Mouse (Mus musculus) cerebellum, postnatal 10 days (tissue): ENCODE data around the gene Ifitm6.
A peak's percentile ranks its signal among the peaks of the same experiment; 100 is the strongest.
"Not testable (repeated sequence)": the region's sequence is repeated elsewhere in the genome, so short reads cannot be mapped to it uniquely, and the experiment has no call there.

Source experiments
- DNase-seq, 2 experiments: peaks; one replicate each; pipeline ENCODE4 v3.0.0; 2021; ENCODE audit warnings: mixed read lengths in 2 of 2

The Ifitm6 gene

GRCm38 (mm10) chr7:141017824-141018223 lies at the start of gene Ifitm6:
Gene Ifitm6 (minus strand): TSS chr7:141017924.
- not testable (repeated sequence) for DNase-seq

GRCm38 (mm10) chr7:141064576-141064975 lies 46.9 kb upstream of the Ifitm6 start:
- DNase-seq: no peak

GRCm38 (mm10) chr7:141064175-141064574 lies 46.5 kb upstream of the Ifitm6 start:
- DNase-seq: no peak

GRCm38 (mm10) chr7:141063353-141063752 lies 45.6 kb upstream of the Ifitm6 start:
- DNase-seq: no peak

- peak; percentile 68 to 78 for DNase-seq
Measured at GRCm38 (mm10) chr7:141062525-141062924, 44.8 kb upstream of the Ifitm6 start.

GRCm38 (mm10) chr7:141061269-141061692 lies 43.6 kb upstream of the Ifitm6 start:
- DNase-seq: peak; percentile 69 to 72

- DNase-seq: peak; percentile 95 to 96
Measured at GRCm38 (mm10) chr7:141060426-141061242, 42.9 kb upstream of the Ifitm6 start, which contains the start of gene B4galnt4. Gene B4galnt4 (plus strand): TSS chr7:141061104.

- DNase-seq: peak in 1 of 2 experiments; percentile 30
Measured at GRCm38 (mm10) chr7:141059929-141060328, 42.2 kb upstream of the Ifitm6 start.

- no peak for DNase-seq
Measured at GRCm38 (mm10) chr7:141058601-141059341, 41.0 kb upstream of the Ifitm6 start.

GRCm38 (mm10) chr7:141057541-141057940 lies 39.8 kb upstream of the Ifitm6 start:
- peak in 1 of 2 experiments; percentile 43 for DNase-seq

- no peak for DNase-seq
Measured at GRCm38 (mm10) chr7:141056976-141057375, 39.3 kb upstream of the Ifitm6 start.

GRCm38 (mm10) chr7:141055785-141056184 lies 38.1 kb upstream of the Ifitm6 start:
- no peak for DNase-seq

GRCm38 (mm10) chr7:141052421-141052820 lies 34.7 kb upstream of the Ifitm6 start:
- DNase-seq: no peak

GRCm38 (mm10) chr7:141052016-141052415 lies 34.3 kb upstream of the Ifitm6 start:
- DNase-seq: no peak

- no peak for DNase-seq
Measured at GRCm38 (mm10) chr7:141051060-141051685, 33.4 kb upstream of the Ifitm6 start.

- no peak for DNase-seq
Measured at GRCm38 (mm10) chr7:141049326-141049725, 31.6 kb upstream of the Ifitm6 start.

GRCm38 (mm10) chr7:141048226-141049218 lies 30.8 kb upstream of the Ifitm6 start:
- peak; percentile 96 to 97 for DNase-seq

- DNase-seq: peak; percentile 78 to 80
Measured at GRCm38 (mm10) chr7:141047581-141048225, 30.0 kb upstream of the Ifitm6 start.

GRCm38 (mm10) chr7:141046931-141047580 lies 29.3 kb upstream of the Ifitm6 start:
- no peak for DNase-seq

- DNase-seq: no peak
Measured at GRCm38 (mm10) chr7:141042539-141042938, 24.8 kb upstream of the Ifitm6 start.

- peak; percentile 75 to 85 for DNase-seq
Measured at GRCm38 (mm10) chr7:141041661-141042060, 23.9 kb upstream of the Ifitm6 start.
